Mouse (Mus musculus) thymus, postnatal 25 days (tissue): ENCODE measurements around the gene Ndufb7.
"Not testable (repeated sequence)": the region's sequence is repeated elsewhere in the genome, so short reads cannot be mapped to it uniquely, and the experiment has no call there.

Experiments
- DNase-seq: peaks from one replicate; pipeline ENCODE4 v3.0.0; 2022

The Ndufb7 gene

DNA sequence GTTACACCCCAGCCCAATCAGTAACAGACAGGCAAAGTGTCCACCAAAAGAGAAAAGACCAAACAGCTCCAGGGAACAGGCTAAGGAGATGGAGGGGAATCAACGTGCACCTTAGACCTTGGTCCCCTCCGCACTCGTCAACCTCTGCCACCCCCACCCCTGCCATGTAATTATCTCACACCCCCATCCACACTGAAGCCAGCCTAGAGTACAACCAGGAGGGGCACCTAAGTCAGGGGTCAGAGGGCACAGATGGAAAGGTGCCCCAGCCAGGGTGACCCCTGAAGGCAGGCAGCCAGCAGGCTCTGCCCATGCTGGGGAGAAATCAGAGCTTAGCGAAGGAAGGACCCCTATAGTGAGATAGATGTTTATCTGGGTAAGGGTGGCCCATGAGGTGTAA is 10.4 kb downstream of the Ndufb7 start:
- DNase-seq: no peak

DNA sequence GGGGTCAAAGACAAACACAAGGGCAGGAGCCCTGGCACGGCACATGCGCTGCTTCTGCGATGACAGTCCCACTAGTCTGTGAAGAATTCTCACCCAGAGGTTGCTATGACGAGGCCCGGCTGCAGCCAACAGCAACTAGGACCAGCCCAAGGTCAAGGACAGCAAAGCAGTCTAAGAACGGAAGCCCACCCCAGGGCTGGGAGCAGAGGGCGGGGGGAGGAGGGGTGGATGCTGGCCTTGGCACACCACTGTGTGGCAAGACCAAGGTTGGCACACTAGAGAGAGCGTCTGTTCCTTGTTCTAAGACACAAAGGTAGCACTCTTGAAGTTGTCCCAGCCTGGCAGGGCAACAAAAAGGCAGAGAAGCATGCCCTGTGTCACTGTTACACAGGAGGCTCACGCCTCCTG is 10.9 kb downstream of the Ndufb7 start:
- no peak for DNase-seq

DNA sequence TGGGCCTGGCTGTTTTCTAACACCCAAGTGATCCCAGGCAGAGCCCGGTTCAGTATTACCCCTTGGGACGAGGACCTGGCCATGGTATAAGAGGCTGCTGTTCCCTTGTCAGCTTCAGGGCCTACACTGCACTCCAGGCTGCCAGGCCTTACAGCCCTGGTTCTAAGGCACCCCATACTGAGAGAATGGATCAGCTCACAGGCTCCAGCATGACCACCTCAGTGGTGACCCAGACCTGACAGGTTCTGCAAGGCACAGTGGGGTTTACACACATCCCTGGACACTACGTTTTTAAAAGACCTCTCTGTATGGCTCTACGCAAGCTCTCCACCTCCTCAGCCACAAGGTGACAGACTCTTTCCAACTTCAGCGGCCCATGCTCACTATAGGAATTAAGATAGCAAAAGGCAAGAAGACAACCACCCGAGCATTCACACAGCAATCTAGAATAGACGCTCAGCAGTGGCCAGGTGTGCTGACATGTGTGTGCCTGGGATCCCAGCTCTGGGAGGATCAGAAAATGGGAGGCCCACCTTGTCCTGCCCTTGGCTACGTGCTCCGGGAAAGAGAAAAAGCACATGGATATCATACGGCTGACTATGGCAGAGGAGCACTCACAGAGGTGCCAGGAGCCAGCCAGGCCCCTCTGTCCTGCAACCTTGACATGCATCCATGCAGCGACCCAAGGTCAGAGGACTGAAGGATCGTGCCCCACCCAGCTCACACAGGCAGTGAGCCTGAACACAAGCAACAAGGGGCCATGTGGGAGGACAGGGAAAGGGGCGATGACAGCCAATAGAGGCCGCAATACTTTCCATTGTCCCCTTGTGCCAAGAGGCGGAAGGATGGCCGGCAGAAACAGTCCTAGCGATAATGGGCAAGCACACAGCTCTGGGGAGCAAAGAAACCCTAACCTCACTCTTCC is 11.9 kb downstream of the Ndufb7 start:
- no peak for DNase-seq

DNA sequence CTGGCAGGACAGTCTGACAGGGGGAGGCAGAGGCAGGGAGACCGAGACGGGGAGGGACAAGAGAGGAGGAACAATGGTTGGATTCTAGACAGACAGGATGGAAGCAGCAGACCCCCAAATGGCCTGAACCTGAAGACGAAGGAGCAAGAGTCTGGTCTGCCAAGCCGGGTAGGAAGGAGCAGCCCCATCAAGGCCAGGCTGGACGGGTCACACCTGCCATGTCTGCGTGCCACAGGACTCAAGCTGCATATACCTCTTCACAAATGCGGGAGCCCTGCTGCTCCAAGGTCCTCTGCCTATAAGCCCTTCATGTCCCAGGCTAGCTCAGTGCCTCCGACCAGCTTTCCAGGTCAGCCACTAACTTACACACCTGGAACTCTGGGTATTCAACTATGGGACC is 13.2 kb downstream of the Ndufb7 start:
- no peak for DNase-seq

DNA sequence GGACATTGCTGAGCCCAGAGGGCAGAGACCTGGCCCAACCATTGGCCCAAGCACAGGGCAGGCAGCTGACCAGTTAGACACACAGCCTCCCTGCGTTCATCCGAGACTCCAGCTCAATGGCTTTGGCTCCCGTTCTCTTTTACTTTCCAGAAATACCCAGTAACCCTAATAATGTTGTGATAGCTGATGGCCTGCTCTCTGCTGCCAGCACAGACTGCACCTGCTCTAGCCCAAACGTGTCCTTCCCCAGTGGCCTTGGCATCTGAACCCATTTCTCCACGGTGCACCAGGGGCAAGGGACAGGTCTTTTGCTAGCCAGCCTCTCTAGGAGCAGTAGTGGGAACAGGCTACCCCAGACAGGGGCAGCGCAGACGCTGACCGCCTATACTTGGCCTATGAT is 14.4 kb downstream of the Ndufb7 start:
- no peak for DNase-seq

DNA sequence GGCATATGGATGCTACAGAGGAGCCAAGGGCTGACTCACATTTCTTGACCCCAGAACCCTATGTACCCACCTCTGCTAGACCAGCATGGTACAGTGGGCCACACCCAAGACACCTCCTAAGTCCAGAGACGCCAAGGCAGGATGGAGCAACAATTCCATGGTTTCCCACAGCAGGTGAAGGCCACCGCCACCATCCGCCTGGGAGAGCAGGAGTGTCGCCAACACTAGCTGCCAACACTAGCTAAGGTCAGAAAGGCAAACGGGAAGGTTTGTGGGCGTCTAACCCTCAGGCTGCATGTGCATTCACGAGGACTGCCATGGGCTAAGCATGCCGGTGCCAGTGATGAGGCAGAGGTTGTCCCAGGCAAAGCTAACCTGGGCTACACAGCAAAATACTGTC is 15.8 kb downstream of the Ndufb7 start:
- no peak for DNase-seq

DNA sequence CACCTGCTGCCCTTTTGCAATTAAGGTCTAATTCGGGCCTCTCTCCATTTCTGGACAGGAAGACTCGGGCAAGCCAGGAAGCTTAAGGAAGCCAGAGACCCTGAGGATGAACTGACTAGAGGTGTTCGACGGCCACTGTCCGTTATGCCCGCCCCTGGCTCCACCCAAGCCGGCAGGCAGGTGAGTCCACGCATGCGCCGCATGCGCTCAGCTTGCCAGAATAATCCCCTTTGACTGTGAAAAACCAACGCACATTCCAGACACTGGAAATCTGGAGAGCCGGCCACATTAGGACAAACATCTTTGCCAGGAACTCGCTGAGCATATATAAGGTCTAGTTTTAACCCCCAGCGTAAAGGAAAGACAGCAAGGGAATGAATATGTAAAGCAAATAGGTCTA is 16.8 kb downstream of the Ndufb7 start:
- no peak for DNase-seq

DNA sequence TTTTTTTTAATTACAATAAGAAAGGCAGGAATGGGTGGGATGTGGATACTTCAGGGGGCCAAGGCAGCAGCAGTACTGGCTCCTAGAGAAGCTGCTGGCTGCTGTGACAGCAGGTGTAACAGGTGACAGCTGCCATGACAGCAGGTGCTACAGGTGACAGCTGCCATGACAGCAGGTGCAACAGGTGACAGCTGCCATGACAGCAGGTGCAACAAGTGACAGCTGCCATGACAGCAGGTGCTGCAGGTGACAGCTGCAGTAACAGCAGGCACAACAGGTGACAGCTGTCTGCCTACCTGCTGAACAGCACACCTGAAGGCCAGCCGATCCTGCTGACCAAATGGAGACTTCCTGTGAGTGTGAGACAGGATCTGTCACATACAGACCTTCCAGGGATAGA is 18.3 kb downstream of the Ndufb7 start:
- no peak for DNase-seq

DNA sequence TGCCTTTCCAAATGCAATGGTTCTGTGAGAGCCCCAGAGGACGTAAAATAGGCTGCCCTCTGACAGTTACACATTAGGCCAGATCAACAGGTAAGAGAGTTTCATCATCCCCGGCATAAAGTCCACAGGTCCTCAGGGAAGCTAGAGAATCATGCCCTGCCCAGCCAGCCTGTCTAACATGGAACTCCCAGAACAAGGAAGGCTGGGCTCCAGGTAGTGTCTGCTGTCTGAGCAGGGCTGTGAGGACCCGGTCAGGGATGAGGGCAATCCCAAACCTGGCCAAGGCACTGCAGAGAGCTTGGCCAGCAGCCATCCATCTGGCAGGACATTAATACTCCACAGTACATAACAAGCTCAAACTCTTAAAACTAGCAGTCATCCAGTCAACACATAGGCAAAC is 18.9 kb downstream of the Ndufb7 start:
- no peak for DNase-seq

DNA sequence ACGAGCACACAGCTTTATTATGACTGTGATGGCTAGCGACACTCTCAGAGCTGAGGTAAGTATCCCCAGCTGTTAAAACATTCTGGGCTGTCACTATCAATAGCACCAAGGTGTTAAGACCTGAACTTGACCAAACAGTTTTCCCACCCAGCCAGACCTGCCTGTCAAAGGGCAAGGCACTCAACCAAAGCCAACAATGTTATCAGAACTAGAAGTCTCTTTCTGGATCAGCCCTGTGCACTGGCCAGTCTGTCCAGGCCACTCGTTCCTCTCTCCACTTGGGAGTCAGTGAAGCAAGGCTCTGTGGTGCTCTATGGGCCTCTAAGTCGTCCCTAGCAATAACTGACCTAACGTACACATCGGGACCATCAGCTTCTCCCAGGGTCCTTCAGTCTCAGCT is 21.2 kb downstream of the Ndufb7 start:
- no peak for DNase-seq

DNA sequence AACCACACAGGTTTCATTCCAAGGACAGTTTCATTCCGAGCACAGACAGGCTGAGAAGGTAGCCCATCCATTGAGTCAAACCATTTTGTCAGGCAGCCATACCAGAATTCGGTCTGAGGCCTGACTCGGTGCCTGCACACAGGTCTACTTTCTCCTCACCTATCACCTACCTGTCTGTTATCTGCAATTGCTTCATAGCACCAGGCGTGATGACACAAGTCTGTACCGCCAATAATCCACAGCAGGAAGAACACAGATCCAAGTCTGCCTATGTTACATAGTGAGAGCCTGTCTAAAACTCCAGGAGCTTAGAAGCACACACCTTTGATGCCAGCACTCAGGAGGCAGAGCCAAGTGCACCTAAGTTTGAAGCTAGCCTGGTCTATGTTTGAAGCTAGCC is 22.4 kb downstream of the Ndufb7 start:
- no peak for DNase-seq

DNA sequence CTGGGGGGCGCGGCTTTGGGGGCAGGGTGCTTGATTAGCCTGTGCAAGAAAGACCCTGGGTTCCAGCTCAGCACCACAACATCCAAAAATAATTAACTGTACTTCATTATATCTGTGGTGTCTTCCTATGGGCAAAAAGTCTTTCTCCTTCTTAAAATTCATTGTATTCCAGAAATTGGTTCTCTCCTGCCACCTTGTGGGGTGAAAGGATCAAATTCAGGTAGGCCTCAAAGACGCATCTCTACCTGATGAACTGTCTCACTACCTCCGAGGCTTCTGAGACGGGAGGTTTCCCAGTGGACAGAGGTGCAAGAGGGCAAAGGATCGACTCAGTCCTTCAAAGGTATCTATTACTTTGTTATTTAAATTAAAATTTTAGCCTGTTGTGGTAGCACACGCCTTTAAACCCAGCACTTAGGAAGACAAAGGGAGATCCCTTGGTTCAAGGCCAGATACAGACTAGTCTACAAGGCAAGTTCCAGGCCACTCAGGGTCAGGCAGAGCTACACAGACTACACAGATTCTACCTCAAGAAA is 24.1 kb downstream of the Ndufb7 start:
- DNase-seq: no peak

DNA sequence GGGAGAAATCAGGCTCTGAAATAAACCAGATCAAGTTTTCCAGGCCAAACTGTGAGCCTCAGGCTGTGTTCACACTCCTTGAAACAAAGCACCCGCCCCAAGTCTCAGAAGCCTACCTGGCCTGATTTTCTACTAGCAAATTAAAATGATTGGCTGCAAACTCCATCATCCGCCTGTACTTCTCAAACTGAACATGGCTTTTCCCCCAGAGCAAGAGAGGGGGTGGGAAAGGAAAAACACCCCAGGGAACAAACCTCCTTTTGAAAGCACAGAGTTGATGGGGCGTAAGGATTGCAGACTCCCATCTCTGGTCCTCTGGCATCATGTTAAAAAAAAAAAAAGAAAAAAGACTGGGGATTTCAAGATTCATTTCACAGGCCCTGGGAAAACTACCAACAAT is 26.2 kb downstream of the Ndufb7 start:
- DNase-seq: no peak

DNA sequence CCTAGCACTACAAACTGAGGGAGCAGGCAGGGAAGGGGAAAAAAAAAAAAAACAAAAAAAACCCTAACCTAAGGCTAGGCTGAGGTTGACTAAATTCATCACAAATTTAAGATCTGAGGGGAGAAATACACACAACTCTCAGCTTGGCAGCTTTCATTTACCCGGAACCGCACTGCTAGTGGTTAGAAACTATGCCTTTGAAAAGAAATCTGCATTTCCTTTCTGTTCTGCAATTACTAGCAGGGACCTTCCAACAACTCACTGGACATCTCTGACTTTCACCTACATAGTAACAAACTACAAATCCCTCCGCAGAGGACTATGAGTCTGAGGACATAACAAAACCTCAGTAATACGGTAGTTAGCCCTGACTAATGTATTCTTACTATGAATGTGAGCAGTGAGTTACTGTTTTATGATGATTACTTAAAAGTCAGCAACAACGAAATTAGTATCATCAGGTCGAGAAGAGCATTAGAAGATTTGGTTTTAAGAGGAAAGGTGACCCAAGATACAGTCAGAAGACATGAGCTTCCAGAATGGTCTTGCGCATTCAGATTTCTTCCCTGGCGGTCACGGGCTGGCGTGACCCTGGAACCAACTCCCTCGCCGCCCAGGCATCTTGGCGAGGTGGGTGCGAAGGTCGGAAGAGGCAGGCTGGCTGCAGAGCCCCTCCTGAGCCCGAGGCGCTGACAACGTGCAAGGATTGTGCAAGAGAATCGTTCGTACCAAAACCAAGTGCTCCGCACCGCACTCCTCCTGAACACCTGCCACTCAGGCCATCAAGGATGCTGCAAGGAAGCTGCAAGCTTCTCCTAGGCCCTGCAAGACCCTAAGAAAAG is 27.1 kb downstream of the Ndufb7 start:
- DNase-seq: no peak

DNA sequence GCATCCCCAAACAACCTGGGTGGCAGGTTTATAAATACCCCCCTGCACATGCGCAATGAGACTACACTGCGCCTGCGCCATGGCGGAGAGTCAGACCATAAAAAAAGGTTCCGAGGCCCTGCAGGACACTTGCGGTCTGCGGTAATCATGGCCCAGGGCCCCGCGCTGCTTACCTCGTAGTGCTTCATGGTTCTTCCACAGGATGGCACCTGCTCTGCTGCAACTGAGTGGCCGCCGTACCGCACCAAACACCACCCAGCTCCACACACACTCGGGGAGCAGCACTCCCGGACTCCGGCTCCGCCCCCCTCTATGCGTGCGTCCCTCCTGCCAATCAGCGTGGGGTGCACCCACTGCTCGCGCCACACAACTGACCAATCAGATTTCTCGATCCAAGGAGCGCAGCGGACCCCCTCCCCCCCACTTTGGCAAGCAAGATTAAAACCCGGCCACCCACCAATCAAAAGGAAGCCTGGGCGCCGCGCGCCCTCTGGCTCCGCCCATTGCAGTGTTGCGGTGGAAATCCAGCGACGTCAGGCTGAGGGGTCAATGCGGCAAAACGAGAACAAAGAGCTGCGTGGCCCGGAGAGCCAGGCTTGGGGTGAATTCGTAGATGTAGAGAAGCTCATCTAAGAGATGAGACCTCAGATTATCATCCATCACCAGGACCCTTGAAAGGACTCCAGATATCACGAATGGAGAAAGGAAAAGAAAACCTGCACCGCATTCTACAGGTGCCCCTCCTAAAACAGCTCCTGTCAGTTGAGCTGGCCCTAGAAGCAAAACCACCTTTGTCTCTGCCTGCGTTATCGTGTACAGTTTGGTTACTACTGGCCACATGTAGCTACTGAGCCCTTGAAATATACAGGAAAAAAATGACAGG is 27.9 kb downstream of the Ndufb7 start:
- DNase-seq: peak; percentile 95

DNA sequence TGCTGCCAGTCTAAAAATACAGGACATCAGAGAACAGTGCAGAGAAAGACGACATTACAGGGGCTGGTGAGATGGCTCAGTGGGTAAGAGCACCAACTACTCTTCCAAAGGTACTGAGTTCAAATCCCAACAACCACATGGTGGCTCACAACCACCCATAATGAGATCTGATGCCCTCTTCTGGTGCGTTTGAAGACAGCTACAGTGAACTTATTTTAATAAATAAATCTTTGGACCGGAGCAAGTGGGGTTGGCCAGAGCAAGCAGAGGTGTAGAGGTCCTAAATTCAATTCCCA is 28.5 kb downstream of the Ndufb7 start:
- DNase-seq: not testable (repeated sequence)

DNA sequence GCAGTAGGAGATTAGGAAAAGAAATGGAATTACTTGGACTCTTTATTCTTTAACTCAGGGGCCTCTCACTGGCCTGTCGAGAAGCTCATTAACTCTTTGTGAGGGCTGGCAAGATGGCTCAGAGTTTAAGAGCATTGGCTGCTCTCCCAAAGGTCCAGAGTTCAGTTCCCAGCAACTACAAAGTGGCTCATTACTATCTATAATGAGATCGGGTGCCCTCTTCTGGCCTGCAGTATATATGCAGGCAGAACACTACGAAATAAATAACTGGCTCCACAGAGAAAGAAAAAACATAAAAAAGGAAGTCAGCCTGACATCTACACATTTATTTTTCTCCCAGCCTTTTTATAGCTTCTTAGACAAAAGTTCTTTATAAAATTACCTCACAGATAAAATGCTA is 29.9 kb downstream of the Ndufb7 start:
- DNase-seq: peak; percentile 43

DNA sequence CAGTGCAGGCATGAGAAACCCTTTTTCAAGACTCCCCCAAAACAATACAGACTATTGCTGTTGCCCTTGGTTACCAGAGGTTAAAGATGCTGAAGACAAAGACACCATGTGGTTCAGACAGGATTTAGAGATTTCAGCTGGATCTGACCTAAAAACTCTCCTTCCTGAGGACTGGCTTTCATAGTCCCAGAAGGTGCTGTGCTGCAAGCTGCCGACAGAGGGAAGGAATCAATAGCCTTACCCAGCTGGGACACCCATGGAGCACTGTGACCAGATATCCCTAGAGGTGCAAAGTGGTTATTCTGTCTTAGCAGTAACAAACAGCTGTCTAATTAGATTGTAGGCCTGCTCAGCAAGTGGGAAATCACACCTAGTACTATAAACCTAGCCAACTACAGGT is 31.7 kb downstream of the Ndufb7 start:
- no peak for DNase-seq

DNA sequence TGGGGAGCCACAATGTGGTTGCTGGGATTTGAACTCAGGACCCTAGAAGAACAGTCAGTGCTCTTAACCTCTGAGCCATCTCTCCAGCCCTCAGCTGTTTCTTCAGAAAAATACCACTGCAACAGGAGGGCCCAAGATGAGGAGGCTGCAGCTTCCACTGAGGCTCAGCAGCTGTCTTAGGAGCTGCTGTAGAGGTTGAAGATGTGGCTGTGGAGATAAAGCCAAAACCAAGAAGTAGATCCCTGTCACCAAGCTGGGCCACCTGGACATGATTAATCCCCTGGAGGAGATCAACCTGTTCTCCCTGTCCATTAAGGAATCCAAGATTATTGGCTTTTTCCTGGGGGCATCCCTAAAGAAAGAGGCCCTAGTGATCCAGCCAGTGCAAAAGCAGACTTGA is 33.3 kb downstream of the Ndufb7 start:
- no peak for DNase-seq

DNA sequence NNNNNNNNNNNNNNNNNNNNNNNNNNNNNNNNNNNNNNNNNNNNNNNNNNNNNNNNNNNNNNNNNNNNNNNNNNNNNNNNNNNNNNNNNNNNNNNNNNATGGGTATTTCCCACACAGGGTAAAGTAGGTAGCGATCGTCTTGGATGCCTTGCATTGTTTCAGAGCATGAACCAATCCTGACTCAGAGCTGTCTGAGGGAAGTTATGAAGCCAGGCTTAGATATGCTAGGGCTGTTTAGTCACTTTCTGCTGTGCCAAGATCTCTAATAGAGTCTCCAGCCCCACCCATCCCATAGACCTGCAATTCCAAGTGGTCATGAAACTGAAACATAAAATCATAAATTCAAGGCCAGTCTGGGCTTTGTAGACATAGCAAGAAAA is 36.2 kb downstream of the Ndufb7 start:
- no peak for DNase-seq

DNA sequence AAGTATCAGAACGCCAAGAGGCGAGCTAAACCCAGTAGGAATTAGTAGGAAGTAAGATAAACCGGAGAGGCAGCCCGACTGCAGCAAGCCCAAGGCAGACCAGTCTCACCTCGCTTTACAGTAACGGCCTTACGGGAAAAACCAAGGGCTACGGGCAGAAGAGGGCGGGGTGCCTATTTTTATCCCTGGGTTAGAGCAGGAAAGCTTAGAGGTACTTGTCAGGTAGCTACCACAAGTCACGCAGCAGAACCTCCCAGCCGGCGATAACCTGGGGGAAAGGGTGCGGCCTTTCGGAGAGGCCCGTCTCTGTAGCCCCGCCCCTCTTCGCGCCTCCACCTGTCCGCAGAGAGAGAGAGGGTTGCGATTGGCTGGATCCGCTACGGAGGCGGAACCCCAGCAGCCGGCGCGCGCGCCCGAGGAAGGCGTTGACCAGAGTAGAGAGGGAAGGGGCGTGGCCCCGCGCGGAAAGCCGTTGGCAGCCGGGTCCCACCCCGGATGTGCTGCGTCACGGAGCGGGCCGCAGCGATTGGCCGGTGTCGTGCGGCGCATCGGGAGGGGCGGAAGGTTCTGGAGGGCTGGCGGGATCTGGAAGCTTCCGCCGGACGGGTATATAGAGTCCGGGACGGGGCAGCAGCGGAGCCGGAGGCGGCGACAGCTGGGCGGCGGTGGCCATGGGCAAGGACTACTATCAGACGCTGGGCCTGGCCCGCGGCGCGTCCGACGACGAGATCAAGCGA is 41.4 kb downstream of the Ndufb7 start, which contains the start of the genes Tecr and Dnajb1:
Tecr (minus strand) TSS at position 311 of the 737 bp plus-strand sequence.
Dnajb1 (plus strand) TSS at position 533 of the 737 bp plus-strand sequence.
- DNase-seq: peak; percentile 100

DNA sequence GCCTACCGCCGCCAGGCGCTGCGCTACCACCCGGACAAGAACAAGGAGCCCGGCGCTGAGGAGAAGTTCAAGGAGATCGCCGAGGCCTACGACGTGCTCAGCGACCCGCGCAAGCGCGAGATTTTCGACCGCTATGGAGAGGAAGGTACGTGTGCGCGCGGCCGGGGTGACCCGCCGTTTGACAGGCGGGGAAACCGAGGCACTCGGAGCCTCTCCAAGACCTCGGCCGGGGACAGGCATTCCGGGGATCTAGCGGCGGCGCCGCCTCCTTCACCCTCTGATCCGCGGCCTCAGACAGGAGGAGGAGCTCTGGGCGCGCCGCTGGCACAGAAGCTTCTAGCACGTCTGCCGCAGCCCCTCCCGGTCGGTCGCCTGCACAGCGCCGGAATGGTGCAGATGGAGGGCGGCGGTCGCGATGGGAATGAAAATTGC is 41.9 kb downstream of the Ndufb7 start:
- DNase-seq: peak; percentile 87
